Mouse (Mus musculus): Measurements from ENCODE around the gene Rnd3.
A peak's percentile ranks its signal among the peaks of the same experiment; 100 is the strongest.

Gene Rnd3

DNA sequence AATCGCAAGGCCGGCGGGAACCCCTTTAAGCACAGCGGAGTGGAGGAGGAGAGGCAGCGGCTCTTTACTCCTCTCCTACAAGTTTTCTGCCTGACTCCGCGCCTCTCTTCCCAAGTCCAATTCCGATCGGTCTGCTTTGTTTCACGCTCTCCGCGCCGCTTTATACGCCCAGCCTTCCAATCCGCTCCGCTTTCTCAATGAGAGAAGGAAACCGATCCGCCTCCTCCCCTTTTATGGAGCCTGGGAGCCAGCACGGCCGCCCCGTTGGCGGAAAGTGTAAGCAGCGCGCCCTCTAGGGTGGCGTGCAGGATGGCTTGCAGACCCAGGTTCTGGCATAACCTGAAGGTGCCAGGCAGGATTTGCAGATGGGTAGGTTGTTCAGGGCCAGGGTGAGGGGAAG is at the start of gene Rnd3:
Gene Rnd3, minus strand, starts transcription at position 137 of the 400 bp plus-strand sequence.
- DNase-seq (ENCODE audit: low spot score in 2 of 2): peak; percentile 74 to 77

DNA sequence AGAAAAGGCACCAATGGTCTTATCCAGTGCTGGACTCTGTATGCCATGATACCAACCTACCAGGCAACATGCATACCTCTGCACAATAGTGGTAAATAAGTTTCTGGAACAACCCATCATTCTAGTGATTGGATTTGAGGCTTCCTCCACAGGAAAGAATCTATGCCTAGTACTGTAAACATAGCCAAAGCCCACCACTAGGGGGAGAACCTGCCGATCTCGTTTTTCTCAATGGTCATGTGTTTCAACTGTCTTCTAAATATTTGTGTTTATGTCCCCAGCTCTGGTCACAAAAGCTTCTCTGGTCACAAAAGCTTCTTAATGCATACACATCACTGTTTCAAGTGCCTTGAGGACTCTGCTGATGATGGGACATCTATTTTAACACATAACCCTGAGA is 43.4 kb upstream of the Rnd3 start:
- DNase-seq (ENCODE audit: low spot score in 2 of 2): no peak

DNA sequence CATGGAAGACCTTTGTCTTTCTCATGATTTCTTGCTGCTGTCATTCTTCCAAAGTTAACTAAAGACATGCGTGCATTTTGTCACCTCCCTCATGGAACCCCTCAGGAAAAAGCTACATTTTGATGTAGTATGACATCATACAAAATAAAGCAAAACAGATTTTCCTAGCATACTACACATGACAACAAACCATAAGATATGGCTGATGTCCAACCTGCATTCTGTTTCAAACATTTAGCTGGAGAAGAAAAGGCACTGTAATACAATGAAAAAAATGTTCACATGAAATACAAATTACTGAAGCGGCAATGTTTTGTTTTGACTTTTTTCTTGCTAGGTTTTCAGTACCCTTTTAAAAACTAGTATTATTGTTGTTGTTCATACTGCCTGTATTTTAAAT is 36.9 kb upstream of the Rnd3 start:
- DNase-seq (ENCODE audit: low spot score in 2 of 2): no peak

DNA sequence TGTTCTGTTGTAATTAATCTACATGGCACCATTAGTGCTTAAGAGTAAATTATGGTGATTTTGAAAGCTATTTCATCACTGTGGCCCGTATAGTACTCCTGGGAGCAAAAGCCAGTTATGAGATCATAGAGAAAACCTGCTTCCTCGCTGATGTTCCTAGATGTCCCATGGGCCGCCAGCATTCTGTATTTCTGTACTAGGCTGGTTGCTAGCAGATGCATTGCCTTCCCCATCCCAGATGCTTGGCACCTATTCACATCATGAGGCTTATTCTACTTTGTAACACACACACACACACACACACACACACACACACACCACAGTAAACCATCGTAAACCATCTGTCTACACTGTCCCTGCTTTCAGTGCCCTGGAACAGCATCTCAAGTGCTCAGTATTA is 34.1 kb upstream of the Rnd3 start:
- no peak for DNase-seq (ENCODE audit: low spot score in 2 of 2)

DNA sequence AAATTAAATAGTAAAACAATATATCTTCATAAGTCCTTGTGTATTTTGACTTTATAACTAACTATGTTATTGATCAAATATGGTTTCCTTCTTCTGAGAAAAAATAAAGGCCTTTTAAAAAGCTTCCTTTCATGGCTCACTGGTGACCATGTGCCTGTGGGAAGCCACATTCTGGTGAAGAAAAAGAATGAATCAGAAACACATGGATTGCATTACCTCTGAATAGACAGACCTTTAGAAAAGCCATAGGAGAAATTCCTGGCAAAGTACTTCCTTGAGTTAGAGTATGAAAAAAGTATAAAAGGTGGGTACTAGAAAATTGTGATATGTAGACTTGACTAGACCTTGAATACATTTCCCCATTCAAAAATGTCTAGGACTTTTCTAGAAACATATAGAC is 32.5 kb upstream of the Rnd3 start:
- no peak for DNase-seq (ENCODE audit: low spot score in 2 of 2)

DNA sequence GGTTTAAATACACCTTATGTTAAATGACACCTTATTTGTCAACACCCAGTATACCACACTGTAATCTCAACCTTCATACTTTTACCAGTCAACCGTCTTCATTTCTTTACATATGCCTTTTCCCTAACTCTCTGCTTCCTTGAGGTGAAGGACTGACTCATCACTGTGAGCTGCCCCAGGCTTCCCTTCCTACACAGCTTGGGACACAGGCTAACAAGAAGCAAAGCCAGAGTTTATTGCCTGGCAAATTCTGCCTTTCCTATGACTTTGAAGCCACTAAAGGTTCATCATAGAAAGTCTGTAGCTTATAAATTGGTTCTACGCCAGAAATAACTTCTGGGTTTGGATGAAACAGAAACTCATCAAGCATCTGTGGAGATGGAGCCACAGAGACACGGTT is 30.2 kb upstream of the Rnd3 start:
- no peak for DNase-seq (ENCODE audit: low spot score in 2 of 2)

DNA sequence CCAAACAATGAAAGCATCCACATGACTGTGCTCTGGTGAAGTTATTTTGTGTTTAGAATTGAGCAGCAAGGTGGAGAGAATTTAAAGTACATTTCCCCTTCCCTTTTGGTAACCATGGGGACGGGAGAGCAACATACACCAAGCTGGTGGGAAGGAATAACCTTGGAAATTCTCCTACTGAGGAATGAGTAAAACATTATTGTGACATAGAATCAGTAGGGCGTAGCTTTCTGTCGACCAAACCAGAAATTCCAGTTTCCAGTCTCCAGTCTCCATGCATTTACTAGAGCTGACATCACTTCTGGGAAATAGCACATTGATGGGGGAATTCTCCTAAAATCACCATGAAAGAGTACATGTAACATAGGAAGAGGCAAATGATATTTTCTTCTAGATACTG is 28.7 kb upstream of the Rnd3 start:
- DNase-seq (ENCODE audit: low spot score in 2 of 2): no peak

DNA sequence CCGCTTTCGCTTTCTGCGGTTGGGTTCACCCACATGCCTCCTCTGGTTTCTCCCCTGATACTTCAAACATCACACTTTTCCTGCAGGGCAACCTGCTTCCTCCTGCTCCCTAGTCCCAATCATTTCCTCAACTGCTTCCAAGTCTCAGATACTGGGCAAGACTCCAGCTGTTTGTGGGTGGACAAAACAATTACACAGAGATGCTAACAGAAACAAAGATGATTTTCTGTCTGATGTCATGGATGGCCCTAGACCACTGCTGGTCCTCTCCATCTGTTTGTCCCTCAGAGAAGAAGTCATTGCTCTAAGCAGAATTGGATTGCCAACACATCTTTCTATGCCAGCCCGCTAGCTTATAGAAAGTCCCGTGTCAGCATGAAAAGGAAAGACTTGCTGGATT is 26.4 kb upstream of the Rnd3 start:
- DNase-seq (ENCODE audit: low spot score in 2 of 2): no peak

DNA sequence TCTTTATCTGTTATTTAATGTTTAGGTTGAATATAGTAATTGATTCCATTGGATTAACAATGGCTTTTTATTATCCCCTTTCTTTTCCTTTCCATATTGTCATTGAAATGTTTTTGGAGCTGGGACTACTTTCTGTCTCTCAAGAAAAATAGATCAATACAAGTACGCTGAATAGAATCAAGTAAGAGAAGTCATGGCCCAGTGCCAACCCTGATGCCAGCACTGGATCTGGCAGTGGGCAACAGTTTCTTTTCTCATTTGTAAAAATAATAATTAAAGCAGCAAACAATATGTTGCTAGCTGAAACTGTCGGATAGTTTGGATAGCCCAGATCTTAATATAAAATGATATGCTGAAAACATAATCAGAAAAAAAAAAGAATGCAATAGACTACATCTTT is 12.2 kb upstream of the Rnd3 start:
- DNase-seq (ENCODE audit: low spot score in 2 of 2): no peak

DNA sequence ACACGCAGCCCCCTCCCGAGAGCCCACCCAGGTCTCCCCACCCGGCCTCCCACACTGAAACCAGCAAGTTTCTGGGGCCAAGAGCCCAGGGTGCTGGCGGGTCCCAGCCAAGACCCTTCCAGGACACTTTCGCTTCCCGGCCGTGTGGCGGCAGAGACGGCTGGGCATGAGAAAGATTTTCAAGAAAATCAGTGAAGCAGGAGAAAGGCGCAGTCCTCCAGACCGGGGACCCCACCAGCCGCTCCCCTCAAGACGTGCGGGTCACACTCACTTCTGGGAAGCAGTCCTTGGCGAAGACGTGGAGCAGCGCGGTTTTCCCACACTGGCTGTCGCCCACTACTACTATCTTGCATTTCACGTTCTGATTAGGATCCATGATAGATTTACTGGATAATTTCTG is 457 bp downstream of the Rnd3 start:
- no peak for DNase-seq (ENCODE audit: low spot score in 2 of 2)

DNA sequence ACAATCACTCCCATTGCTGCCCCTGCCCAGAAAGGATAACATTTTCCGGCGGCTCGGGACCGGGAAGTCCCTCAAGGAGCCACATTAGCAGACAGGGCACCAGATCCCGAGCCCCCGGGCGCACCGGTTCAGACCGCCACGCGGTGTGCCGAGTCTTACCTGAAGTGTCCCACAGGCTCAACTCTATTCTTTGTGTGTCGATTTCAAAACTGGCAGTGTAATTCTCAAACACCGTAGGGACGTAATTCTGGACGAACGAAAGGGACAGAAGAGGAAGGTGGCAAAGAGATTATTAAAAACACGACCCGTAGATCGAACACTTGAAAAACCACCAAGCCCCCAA is 875 bp downstream of the Rnd3 start:
- DNase-seq (ENCODE audit: low spot score in 2 of 2): no peak

DNA sequence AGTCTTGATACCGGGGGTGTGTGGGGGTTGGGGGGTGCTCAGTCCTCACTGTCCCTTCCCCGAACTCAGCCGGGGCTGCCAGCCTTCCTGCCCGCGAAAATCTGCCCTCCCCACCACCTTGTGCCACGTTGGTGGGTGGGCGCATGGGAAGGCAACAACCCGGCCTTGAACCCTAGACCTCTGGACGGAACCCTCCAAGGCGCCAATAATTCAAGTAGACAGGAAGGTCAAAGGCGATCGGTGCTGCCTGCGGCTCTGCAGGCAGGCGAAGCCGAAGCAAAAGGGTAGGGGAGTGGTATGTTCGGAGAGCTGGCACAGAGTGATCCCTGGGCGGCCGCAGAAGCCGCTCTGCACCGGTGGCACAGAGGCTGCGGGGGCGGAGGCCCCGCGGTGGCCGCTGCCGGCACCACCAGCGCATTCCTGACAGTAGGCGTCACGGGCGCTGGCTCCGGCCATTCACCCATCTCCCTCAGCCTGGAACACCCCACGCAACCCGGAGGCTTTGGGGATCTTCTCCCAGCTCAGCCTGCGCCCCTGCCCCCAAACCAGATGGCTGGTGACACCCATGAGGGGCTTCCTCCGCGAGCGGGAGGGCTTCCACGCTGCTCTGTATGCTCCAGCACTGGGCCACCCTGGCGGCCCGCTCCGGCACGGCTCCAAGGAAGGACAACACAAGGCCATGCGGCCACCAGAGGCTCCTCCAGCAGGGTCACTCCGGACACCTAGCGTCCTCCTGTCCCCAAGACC is 1.4 kb downstream of the Rnd3 start:
- peak; percentile 11 to 17 for DNase-seq (ENCODE audit: low spot score in 2 of 2)

DNA sequence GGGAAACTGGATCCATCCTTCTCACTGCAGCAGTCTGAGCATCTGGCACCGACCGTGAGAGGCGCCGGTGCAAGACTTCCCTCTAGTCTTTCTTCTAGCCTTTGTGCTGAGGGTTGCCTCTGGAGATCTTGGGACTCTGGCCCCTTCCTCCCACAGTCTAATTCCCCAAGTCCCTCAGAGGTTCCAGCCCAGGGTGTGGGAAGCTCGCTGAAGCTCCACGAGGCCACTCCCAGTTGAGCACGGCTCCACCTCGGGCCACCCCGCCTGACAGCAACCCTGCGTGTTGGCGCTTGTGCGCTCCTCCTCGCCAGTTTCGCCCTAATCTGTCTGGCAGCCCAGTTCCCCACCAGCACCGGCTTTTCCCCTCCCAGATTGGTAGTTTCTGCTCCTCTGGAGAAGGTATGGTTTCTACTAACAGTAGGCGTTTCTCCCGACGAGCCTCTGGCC is 2.0 kb downstream of the Rnd3 start:
- peak; percentile 18 to 35 for DNase-seq (ENCODE audit: low spot score in 2 of 2)

DNA sequence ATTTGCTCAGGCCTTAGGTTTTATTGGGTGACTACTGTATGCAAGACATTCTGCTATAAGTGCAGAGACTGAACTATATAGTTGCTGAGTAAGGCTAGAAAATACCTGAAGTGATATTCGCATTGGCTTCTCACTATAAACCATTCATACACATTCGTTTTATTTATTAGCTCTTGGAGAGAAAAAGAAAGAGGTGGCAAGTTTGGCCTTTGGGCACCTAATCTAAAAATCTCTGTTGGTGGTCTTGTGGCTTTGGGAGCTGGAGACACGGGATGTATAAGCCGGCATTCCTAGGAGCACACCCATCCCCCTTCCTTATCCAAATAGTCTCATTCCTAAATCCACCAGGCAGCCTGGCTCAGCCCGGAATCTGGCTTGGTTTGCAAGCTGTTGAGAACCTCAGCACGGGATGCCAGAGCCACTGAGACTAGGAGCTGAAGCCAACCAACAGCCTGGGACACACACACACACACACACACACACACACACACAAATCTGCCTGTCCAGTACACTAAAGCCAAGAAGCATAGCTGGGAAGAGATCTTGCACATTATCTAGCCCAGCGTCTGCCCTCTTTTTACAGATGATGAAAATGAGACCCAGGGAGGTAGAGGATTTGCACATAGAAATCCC is 3.0 kb downstream of the Rnd3 start:
- DNase-seq (ENCODE audit: low spot score in 2 of 2): no peak

DNA sequence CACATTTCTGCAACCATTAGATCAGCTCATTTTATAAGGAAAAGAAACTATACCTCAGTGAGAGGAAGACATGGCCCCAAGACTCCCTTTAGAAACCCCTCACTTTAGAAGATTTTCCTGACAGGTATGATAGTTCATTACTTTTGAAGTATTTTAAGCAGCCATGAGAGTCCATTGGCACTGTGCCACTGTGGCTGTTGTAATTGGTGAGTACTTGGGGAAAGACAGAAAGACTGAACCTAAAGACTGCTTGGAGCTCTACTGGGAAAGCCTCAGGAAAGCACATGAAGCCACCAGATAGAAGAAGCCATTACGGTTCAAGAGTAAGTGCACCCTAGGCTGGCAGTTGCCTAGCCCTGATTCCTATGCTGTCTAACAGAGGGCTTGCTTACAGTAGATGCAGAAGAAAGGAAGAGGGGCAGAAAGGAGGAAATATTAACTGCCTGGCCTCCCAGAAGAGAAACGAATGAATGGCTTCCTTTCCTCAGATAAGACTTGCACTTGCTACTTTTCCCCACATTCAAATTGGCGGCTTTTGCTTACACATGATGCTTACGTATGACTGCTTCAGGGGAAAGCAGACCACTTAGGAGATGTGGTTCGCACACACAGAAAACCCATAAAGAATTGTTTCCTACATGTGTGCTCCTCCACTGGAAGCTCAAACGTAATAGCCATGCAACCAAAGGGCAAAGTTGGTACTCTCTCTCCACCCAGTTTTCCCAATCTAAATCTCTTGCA is 4.4 kb downstream of the Rnd3 start:
- DNase-seq (ENCODE audit: low spot score in 2 of 2): no peak

DNA sequence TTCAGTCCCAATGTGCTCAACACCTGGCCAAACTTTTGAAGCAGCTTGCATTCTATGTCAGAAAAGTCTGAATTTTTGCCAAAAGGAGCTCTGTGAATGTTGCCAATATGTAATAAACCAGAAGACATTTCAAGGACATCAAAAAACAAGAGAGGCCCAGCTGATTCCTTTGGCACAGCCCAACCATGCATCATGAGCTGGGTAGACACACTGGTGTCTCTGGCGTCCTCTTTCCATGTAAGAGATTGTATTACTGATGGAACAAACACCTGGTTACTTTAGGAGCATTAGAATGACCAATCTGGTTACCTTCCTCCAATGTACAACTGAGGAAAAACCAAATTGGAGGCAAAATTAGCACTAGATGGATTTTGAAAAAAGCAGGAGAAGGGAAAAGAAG is 6.5 kb downstream of the Rnd3 start:
- DNase-seq (ENCODE audit: low spot score in 2 of 2): no peak

DNA sequence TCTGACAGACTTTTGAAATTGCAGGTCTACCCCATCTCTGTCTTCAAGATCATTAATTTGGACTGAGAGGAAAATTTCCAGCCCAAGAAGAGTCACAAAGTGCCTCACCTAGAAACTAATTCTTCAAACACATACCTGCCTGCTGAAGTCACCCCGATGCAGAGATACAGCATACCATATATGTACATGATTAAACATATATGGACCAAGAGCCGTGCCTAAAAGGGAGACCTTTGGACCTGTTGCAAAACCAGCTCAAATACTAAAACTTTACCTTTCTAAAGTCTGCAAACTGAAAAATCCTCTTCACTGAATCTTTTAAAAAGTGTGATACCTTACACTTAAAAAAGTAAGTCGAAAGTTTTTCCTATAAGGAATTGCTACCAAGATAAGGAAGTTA is 7.6 kb downstream of the Rnd3 start:
- DNase-seq (ENCODE audit: low spot score in 2 of 2): no peak

DNA sequence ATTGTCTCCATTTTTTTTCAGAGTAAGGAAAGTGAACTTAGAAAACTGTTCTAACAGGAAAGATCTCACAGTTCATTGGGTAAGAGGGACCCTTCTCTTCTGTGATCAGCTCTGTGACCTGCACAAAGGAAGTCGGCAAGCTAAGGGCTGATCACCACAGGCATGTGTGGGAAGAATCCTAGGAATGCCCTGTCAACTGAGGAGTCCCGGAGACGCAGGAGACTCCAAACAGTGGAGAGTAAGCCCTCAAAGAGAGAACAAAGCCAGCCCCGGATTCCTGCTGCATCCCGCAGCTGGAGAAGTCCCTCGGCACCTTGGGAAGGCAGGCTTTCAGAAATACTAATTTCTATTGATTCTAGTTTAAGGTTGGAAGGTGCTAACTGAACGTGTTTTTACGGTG is 8.4 kb downstream of the Rnd3 start:
- no peak for DNase-seq (ENCODE audit: low spot score in 2 of 2)

DNA sequence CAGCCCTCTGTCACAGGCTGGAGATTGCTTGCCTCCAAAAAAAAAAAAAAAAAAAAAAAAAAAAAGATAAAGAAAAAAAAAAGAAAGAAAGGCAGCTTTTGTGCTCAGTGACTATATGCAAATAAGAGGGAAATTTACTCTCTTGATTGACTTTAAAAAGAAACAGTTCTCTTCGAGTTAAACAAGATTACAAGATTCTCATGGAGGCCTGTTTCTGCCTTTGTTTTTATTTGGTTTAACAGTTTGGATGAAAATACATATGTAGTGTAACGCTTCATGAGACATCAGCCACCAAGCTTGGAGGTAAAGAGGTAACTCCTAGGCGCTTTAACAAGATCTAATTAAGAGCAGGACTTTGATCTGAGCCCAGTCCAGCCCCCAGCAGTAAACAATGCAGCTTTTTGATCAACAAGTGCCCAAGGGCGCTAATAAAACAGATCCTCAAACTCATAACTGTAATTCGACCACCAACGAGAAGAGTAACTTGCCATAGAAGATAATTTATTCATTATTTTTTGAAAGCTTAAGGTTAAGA is 8.9 kb downstream of the Rnd3 start:
- DNase-seq (ENCODE audit: low spot score in 2 of 2): no peak

DNA sequence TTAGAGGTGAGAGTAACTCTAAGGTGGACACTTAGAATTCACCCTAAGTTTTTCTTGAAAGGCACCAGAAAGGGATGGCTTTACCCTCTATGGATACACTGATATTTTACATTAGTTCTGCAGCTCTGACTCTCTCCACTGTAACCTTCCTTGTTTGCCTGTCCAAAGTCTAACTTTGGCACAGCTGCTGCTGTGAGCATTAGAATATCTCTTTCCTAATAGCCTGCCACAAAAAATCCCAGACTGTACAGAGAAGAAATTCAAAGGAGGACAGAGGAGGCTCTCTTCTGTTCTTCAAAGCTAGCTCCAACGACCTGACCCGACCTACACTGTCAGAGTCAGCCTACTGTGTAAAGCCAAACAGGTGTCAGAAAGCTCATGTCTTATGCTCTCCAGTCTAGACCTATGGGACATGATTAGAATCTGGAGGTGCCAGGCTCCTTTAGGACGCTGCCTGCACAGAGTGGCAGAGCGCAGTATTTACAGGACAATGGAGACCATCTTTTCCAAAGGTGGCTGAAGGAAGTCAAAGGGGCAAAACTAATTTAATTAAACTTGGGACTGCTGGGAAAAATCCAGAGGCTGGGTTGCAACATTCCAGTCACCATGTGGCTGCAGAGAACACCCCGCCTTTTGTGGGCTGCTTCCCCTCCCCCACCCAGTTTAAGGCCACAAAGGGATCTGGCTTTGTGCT is 9.5 kb downstream of the Rnd3 start:
- DNase-seq (ENCODE audit: low spot score in 2 of 2): no peak

DNA sequence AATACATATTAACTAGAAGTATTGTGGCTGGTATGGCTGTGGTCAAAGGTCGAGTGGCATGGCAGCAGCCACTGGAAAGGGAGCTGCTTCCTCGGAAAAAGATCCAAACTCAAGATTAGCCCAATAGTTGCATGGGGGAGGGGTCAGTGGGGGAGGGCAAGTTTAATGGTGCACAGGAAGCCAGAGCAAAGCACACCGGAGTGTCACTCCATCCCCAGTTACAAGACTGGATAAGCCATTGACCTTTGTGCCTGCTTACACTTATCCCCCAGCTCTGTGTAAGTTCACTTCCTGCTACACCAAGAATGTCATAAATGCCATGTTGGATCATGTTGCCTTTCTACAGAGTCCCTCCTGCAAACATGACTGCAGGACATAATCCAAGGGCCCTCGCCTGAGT is 11.2 kb downstream of the Rnd3 start:
- DNase-seq (ENCODE audit: low spot score in 2 of 2): no peak

DNA sequence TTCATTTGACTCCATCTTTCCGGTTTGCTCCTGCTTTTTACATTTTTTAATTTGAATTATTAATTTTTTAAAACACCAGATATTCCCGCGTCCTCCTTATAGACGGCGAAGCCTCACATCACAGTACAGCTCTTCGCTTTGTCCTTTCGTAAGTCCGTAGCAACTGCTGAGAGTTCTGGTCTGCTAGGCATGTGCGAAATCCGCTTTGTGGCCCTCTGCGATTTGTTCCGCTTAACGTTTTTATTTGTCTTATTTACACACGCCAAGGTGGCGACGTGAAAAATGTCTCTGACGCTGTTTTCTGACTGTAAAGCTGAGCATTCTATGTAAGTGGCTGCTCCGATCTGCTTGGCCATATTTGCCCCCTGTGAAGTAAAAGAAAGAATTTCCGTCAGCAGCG is 16.7 kb downstream of the Rnd3 start:
- no peak for DNase-seq (ENCODE audit: low spot score in 2 of 2)
